Mouse (Mus musculus) urinary bladder, adult 18-20 months (tissue): Measurements from ENCODE around the gene Draxin.

Source experiments
- DNase-seq, 2 experiments: peaks; one replicate each; pipeline ENCODE4 v3.0.0; 2022; ENCODE audit warnings: low spot score in 2 of 2, mixed read lengths in 2 of 2

Draxin gene

GRCm38 (mm10) chr4:148114758-148115391 lies 15.6 kb downstream of the Draxin start:
- DNase-seq = peak; percentile 72 to 78

GRCm38 (mm10) chr4:148112519-148112918 lies 18.0 kb downstream of the Draxin start:
- no peak for DNase-seq

GRCm38 (mm10) chr4:148109215-148109614 lies 21.3 kb downstream of the Draxin start:
- no peak for DNase-seq

- DNase-seq = no peak
Observed at GRCm38 (mm10) chr4:148108565-148109100, 21.9 kb downstream of the Draxin start.

- no peak for DNase-seq
Observed at GRCm38 (mm10) chr4:148107621-148108291, 22.7 kb downstream of the Draxin start.

GRCm38 (mm10) chr4:148104146-148104545 lies 26.4 kb downstream of the Draxin start:
- no peak for DNase-seq

GRCm38 (mm10) chr4:148101801-148102527 lies 28.5 kb downstream of the Draxin start:
- DNase-seq = peak in 1 of 2 experiments; percentile 45

- no peak for DNase-seq
Observed at GRCm38 (mm10) chr4:148098666-148099065, 31.8 kb downstream of the Draxin start.

GRCm38 (mm10) chr4:148097936-148098335 lies 32.6 kb downstream of the Draxin start:
- no peak for DNase-seq

- DNase-seq = no peak
Observed at GRCm38 (mm10) chr4:148095081-148095480, 35.4 kb downstream of the Draxin start.

- DNase-seq = no peak
Observed at GRCm38 (mm10) chr4:148094161-148094560, 36.3 kb downstream of the Draxin start.

GRCm38 (mm10) chr4:148092551-148093271 lies 37.8 kb downstream of the Draxin start:
- no peak for DNase-seq

GRCm38 (mm10) chr4:148091181-148091580 lies 39.3 kb downstream of the Draxin start:
- no peak for DNase-seq

GRCm38 (mm10) chr4:148089166-148089565 lies 41.3 kb downstream of the Draxin start:
- DNase-seq = no peak

- DNase-seq = peak; percentile 96 to 97
Observed at GRCm38 (mm10) chr4:148087907-148088527, 42.5 kb downstream of the Draxin start, which contains the start of gene Agtrap. Gene Agtrap (minus strand): TSS chr4:148088031.

GRCm38 (mm10) chr4:148087091-148087906 lies 43.2 kb downstream of the Draxin start:
- DNase-seq = peak; percentile 35 to 40

GRCm38 (mm10) chr4:148085907-148086305 lies 44.6 kb downstream of the Draxin start:
- no peak for DNase-seq

GRCm38 (mm10) chr4:148085131-148085906 lies 45.2 kb downstream of the Draxin start:
- no peak for DNase-seq

- peak in 1 of 2 experiments; percentile 50 for DNase-seq
Observed at GRCm38 (mm10) chr4:148084261-148084714, 46.2 kb downstream of the Draxin start.
